Mouse (Mus musculus): ENCODE measurements at regions not wholly inside any gene's neighbourhood (a gene's known extent, or its start where the extent isn't known, plus 50 kb on each side); places are given as distances from the start of the nearest gene placed in this dataset.

DNA sequence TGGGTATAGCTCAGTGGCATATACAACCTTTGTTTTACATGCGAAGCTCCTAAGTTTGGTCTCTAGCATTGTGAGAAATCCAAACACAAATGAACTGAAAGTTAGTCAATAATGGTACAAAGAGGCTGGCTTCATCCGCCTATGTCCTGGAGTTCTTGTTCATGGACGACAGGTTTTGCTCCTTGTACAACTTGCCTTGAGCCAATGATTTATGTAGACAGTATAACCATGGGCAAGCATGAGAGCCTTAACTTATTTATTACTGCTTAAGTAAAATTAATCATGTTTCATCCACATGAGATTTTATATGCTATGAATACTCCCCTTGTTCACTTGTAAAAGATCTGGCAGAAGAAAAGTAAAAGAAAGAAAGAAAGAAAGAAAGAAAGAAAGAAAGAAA, 205.7 kb upstream of the Tet2 start:
- no peak for DNase-seq

DNA sequence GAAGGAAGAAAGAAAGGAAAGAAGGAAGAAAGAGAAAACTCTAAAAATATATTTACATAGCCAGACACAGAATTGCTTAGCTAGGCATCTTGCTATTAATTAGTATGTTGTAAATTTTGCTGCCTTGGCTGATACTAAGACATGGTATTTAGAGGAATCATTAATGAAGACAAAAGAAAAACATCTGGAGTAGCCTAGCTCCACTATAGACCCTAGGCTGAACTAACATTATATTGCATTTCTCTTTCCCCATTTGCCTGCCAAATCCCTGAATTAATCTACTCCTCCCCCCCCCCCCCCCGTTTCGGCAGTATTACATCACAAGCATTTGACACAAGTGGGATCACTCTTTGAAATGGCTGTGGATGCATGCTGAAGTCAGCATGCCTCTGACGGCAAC, 206.1 kb upstream of the Tet2 start:
- no peak for DNase-seq

- no peak for DNase-seq
Observed at GRCm38 (mm10) chr3:133751565-133751964, 206.6 kb upstream of the Tet2 start.

GRCm38 (mm10) chr3:133753041-133753440, 208.1 kb upstream of the Tet2 start:
- no peak for DNase-seq

DNA sequence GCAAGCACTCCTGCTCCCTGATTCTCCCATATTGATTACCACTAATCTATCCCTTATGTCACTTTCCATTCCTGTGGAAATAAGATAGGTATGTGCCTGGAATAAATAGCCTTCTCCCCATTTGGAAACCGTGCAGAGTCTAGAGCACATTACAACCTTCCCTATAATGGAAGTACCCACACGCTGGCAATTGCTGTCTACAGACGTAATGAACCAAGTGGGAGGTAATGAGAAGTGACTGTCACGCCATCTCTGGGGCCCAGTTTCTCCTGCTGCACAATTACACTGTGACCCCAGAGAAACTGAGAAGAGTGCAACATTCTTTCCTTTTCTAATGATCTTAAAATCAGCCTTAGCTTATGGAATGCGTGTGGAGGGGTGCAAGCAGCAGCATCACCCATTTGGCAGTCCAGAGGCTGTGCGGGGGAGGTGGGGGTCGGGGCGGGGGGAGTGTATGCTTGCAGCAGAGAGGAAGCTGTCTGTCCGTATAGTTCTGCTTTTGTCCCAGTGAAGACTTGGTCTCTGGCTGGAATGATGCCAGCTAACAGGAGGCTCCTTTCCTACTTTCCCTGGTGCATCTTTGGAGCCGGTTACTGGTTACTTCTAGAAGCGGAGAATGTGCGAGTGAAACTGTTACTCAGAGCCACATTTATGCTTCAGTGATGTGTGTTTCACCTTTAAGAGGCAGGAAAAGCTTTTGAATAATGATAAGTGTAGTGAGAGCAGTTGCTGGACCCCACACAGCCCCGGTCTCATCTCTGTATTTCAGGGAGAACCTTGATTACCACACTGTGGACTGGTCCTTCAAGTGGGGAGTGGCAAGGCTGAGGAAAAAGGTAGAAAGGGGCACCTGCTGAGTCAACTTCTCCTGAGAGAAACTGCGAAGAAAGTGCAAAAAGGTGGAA, 209.3 kb upstream of the Tet2 start:
- no peak for DNase-seq

DNA sequence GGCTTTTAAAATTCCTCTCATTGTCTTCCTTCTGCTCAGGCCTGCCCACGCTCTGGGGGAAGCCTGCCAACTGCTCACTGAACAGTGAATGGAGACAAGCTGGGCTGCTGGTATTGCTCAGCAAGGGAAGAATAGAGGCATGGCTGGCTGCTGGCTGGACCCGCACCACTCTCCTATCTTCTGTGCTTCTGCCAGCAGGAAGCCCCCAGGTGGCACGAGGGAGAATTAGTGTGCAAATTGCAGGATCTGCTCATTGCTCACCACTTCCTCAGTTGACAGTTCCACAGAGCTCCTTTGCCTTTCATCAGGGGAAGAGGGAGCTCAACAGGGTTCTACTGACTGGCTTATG, 209.9 kb upstream of the Tet2 start:
- peak; percentile 45 for DNase-seq

- no peak for DNase-seq
Observed at GRCm38 (mm10) chr3:133757756-133758420, 212.9 kb upstream of the Tet2 start.

- DNase-seq: no peak
Observed at GRCm38 (mm10) chr3:133758421-133758820, 213.5 kb upstream of the Tet2 start.

DNA sequence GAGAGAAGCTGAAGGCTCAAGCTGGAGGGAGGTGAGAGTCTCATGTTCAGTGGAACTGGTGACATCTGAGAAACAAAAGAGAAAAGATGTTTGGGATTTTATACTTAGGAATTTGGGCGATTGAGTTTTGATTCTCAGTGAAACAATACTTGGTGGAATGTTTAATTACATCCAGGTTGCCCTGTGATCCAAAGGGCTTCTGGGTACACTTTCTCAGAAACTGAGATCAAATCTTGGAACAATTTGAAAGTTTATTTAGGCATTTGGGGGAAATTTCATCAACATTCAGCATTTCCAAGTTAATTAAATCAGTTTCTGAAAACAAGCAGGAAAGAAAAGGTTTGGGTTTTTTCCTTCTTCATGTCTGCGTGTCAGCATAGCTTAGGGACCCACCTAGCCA, 214.7 kb upstream of the Tet2 start:
- DNase-seq: no peak

GRCm38 (mm10) chr3:133760221-133760620, 215.3 kb upstream of the Tet2 start:
- no peak for DNase-seq

DNA sequence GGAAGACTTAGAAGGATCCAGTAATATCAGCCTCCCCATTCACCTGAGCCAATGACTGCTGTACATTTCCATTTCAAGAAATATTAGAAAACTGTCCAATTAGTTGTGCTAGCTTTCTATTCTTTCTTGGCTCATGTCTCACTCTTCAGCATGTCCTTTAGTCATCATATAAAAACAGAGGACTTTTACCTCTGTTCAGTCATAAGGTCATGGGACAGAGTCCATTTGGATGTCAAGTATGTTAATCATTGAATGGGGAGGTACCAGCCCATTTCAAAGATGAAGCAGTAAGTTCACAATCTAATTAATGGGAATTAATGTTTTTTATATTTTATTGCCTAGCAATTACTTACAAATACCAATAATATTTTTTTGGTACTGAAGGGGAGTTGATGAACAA, 218.8 kb upstream of the Tet2 start:
- DNase-seq: no peak

DNA sequence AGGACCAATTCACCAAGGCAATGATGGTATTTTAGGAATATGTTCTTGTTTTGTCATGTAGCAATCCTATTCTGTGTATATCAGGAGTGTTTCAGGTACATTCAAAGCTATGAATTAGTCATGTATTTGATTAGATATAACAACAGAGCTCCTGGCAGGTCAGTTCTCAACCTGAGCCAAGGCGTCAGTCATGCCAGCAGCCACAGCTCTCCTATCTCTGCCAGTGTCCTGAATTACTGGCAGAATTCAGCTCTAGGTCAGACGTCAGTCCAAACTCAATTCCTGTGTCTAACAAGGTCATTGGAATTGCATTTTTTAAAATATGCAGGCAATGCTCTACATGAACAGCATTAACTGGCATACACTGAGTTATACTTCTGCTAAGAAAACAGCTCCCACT, 228.6 kb upstream of the Tet2 start:
- no peak for DNase-seq

DNA sequence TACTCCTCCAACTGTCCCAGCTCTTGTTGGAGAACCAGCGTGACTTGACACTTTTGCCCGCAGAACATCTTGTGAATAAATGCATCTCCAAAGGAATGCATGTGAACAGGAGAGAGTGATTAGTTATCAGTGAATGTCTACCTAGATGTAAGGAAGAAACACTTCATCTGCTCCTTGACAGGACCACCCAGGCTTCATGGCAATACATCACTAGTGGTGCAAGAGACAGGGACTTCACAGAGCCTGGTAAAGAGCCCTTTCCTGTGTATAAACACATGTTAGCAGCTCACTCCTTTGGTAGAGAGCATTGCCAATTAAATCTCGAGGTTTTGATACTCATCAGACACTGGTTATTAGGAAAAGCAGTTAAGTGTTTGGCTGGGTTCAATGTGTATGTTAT, 229.3 kb upstream of the Tet2 start:
- no peak for DNase-seq

- DNase-seq: no peak
Observed at GRCm38 (mm10) chr3:133776013-133776412, 231.1 kb upstream of the Tet2 start.

GRCm38 (mm10) chr3:133779161-133779789, 234.3 kb upstream of the Tet2 start:
- no peak for DNase-seq

DNA sequence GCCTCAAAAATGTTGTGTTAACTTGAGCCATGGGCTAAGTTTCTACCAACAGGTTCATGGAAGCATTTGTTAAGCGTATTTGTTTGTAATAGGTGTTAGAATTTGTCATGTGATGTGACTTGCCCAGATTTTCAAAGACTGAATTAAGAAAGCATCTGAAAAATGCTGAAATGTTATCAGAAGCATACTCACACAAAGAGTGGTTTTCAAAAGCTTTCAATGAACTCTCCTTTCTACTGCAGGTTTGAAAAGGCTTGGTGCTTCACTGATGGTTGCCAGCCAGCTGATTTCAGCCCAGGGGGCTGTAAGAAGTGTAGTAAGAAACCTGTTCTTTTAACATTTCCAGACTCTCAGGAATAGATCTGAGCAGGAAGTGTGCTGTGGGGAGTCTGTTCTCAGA, 238.1 kb upstream of the Tet2 start:
- no peak for DNase-seq

DNA sequence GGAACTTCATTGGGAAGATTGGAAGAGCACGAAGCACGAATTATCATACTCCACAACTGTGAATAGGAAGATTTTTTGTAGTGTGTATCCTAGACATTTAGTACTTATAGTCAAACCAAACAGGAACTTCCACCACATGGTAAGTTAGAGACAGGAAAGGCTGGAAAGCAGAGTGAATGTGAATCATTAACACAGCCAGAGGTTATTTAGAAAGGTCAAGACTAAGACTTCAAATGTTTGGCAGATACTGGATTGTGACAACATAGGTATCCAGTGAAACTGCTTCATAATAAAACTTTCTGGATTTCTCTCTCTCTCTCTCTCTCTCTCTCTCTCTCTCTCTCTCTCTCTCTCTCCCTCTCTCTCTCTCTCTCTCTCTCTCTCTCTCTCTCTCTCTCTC, 246.4 kb upstream of the Tet2 start:
- no peak for DNase-seq

DNA sequence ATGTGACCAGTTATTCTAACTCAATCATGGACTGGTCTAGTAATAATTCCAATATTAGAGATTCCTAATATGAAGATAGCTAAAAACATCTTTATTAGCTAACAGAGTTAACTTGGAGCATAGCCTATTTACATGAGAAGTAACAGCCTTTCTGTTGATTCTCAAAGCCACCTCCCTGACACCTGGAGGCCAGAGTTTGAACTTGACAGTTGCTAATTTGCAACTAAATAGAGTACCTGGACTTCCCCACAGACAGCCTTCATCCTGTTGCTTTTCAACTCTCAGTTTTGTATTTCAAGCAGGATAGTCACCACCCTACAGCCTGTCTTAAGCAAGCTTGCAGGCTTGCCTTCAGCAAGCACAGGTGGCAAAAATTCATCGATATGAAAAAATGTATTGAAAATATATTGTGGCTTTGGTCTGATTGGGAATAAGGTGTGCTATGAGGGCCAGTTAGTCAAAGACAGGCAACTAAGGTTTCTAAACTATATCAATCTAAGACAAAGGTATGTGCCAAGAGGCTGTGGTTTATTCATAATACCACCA, 264.1 kb upstream of the Tet2 start:
- DNase-seq: no peak

DNA sequence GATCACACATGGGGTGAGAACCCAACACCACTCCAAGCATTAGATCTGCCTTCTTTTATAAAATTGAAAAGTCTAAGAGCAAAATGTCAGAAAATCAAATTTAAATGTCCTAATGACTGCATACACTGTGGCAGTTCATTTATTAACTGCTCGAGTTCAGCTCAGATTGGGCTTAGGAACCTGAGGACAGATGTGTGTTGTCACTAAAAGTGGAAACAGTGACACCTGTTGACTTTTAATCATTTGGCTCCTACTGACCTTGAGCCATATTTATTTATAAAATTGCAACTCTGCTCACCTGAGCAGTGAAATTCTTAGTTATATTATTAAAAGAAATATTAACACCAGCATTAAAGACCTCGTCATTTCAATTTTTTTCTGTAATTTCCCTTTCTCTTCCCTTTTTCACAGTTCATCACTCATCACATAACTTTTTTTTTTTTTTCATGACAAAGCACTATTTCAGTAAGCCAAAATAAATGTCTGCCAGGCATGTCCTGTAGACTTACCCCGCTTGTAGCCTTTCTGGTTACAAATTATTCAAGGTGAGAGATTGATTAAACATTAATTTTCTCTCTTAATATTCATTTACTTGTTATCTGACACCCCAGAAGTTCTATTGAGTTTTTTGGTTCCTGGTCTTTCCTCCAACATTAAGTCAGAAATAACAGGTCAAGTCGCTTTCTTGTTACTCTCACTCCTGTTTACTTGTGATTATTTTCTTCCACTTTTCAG, 274.2 kb upstream of the Tet2 start:
- no peak for DNase-seq

GRCm38 (mm10) chr3:133833739-133834391, 288.9 kb upstream of the Tet2 start:
- DNase-seq: no peak

GRCm38 (mm10) chr3:133834459-133834858, 289.5 kb upstream of the Tet2 start:
- DNase-seq: no peak

GRCm38 (mm10) chr3:133846301-133846700, 301.4 kb upstream of the Tet2 start:
- DNase-seq: no peak
